Mouse (Mus musculus): ENCODE results near the gene Zc3h7a. TPM values are rescaled to one million over a fixed set of nuclear protein-coding genes. Genes with fewer than 3 reads are reported as not detected.
"Not testable (repeated sequence)": the region's sequence is repeated elsewhere in the genome, so short reads cannot be mapped to it uniquely, and the experiment has no call there.

Gene Zc3h7a
- total RNA-seq (2021): 10 to 100 TPM; 67.0 to 75.5 TPM
- long read RNA-seq, experiment 1, transcript Zc3h7a-201 (23 exons, 3,825 nt): major isoform, 11 of 24 reads
- long read RNA-seq, experiment 1, partial matches to known transcripts: 3 of 24 reads
- long read RNA-seq, experiment 1, other reads (novel, unspliced or antisense): 10 of 24 reads
- long read RNA-seq, experiment 2, partial matches to known transcripts: 2 of 6 reads
- long read RNA-seq, experiment 2, other reads (novel, unspliced or antisense): 1 of 6 reads

DNA sequence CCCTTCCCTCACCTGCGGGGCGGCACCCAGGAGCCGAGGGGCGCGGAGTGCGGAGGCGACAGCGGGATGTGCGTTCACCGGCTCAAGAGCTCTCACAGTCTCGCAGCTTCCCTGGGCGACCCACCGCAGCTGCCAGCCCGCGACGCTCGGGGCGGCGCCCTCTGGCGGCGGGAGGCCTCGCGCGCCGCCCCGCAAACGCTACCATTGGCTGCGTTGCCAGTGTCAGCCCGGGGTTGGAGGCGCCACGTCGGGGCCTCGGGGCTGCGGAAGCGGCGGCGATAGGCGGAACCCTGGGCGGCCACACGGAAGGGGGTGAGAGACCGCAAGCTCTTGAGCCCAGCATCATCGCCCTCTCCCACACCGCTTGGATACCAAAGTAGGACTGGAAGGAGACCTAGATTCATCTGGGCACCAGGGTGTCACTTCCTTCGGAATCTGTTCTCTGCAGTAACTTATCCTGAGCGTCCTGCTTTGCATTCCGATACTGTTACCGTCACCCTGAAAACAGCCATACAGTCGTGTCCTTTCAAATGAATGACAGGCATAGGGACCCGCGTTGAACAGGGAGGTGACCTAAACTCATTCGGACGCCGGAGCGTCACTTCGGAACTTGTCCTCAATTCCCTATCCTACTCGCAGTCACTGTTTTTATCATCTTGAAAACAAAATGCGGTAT lies at the start of gene Zc3h7a:
TSS of gene Zc3h7a (minus strand) at position 186 of the 676 bp plus-strand sequence.
- peak; percentile 94 to 96 for DNase-seq

DNA sequence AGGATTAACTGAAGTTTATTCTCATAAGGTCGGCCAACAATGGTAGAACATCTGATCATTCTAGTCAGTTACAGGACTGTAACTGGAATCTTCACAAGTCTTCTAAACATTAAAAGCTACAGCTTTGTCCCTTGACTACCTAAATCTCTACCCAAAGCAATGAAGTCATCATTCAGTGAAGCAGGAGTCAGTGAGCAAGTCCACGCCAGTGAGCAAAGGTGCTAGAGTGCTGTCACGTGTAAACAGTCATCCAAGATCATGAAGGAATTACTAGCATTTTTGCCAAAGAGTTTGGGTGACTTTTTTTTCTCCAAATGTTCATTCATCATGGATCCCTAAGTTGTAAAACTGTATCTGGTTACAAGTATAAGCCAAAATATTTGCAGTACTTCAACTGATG lies 41.6 kb upstream of the Zc3h7a start:
- no peak for DNase-seq

DNA sequence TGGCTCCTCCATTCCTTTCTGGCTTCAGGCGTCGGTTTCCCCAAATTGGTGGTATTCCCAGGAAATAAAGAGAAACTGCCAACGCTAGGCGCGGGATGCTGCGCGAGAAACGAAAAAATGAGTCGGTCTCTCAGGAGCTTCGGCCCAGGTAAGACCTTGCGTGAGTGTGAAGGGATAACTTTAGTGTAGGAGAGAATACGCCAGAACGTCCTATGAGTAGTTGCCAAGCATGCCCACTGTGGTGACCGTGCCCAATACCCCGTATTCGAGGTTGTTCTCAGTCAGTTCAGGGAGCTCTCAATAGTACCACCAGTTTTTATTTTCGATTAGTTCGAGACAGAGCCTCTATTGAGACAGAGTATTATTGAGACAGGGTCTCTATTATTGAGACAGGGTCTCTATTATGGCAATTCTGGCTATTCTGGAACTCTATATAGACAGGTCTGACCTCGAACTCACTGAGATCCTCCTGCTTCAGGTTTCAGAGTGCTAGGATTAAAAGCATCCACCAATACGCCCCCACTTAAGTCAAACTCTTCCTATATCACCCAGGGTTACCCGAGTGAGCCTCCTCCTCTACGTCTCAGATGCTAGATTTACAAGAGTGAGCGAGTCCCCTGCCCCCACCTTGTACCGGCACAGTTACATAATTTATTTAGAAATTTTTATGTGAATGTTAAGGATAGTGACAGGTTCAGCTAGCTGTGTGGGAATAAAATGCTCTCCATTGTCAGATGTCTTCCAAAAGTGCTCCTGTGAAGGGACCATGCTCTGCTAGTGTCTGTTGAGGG lies 27.6 kb upstream of the Zc3h7a start:
- DNase-seq: no peak

DNA sequence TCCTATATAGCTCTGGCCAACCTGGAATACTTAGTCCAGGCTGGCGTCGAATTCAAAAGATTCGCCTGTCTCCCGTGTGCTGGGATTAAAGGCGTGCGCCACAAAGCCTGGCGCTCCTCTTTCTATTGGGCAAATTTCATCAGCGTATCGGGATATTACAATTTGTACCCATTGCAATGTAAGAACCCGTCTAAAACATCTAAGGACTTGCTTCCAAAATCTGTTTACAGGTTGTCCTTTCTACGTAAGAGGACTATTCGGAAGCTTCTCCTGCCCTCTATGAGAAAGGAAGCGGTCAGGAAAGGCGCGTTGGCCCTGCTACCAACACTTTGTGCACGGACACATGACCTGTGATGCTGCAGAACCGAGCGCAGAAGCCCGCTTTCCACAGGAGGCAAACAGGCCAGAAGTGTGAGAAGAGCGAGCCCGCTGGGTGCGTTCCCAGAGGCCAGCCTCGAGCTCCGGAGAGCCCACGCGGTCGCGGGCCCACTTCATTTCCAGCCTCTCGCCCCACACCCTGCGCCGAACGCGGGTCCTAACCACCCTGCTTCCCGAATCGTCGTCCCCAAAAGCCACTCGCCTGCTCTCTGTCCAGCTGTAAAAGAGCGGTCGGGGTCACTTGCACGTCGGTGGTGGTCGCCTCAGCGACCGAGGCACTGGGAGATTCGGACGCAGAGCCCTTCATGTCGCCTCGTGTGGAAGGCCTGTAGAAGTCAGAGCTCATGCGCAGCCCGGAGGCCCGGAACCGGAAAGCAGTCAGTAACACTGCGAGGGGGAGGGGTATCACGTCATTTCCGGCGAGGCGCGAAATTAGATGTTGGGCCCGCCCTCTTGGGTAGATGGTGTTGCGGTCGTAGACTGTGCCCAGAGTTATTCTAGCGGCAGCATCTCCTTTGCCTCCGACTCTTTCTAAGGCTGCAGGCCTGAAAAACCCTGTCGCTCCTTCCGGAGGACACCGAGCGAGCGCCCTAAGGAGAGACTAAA lies 26.7 kb upstream of the Zc3h7a start, which contains the start of gene Rsl1d1:
TSS of gene Rsl1d1 (minus strand) at position 761 of the 984 bp plus-strand sequence.
- peak; percentile 93 for DNase-seq

DNA sequence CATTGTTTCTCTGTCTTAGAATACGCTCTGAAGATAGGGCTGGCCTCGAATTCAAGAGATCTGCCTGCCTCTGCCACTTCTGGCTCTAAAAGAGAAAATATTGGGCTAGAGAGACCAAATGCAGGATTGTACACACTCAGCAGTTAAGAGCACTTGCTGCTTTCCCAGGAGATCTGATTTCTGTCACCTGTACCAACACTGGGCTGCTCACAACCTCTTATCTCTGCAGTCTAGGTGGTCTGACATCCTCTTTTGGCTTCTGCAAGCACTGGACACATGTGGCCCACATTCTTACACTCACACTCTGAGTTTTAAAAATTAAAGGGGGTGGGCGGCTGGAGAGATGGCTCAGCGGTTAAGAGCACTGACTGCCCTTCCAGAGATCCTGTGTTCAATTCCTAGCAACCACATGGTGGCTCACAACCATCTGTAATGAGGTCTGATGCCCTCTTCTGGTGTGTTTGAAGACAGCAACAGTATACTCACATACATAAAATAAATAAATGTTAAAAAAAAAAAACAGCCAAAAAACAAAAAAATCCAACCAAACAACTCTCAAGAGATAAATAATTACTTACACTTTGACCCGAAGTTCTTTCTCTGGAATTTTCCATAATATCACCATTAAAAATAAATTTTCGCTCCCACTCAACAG lies 25.7 kb upstream of the Zc3h7a start:
- no peak for DNase-seq

DNA sequence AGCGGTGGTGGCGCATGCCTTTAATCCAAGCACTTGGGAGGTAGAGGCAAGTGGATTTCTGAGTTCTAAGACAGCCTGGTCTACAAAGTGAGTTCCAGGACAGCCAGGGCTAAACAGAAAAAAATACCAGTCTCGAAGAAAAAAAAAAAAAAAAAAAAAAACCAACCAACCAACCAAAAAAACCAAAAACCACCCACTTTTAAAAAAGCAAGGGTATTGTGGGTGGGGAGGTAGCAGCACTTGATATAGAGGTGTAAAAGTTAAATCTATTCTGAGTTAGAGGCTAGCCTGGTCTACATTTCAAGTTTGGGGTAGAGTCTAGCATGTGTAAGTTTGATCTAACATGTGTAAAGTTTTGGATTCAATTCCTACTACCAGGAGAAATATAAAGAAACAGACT lies 24.1 kb upstream of the Zc3h7a start:
- no peak for DNase-seq

DNA sequence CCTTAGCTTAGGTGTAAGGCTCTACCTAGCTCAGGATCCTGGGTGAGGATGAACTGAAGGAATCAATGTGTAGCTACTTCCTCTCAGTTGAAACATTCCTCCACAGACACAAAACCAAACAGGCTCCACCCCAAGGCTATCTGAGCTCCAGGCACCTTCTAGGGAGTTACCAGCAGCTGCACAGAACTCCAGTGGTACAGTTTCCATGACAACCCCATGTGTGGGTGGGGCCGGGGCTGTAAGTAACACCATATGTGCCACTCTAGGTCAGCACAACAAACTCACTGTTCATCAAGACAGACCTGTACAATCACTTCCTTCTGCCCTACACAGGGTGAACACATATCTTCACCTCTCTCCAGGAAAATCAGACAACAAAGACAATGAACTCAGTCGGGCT lies 22.3 kb upstream of the Zc3h7a start:
- DNase-seq: no peak

DNA sequence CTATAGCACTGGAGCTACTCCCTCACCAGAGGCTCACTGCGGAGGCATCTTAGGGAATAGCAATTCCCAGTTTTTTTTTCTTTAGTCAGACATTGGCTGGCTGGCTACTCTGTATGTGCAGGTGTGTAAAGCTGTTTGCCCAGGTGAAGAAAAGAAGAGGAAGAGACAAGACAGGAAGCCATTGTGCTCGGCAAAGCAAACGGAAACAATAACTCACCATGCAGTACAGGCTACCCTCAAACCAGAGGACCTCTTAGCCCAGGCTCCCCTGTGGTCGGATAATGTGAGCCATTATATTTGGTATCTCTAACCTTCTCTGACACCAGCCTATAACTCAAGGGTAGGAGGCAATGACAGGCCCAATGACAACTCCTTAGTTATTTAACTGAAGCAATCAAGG lies 20.9 kb upstream of the Zc3h7a start:
- no peak for DNase-seq

DNA sequence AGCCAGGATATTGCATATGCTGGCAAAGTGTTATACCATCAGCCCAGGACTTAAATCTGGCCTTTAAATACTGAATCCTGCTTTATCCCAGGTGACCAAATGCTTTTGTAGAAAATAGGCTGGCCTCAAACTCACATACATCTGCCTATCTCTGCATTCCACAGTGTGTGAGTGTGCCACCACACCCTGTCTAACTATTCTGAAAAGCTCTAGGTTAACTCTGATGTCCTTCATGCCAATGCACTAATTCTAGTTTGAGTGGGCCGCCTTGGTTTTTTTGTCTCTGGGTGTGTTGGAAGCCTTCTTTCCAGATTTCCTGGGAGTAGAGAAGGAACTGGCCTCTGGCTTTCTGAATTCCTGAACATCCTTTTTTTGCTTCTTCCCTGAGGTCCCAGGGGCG lies 17.0 kb upstream of the Zc3h7a start:
- no peak for DNase-seq

DNA sequence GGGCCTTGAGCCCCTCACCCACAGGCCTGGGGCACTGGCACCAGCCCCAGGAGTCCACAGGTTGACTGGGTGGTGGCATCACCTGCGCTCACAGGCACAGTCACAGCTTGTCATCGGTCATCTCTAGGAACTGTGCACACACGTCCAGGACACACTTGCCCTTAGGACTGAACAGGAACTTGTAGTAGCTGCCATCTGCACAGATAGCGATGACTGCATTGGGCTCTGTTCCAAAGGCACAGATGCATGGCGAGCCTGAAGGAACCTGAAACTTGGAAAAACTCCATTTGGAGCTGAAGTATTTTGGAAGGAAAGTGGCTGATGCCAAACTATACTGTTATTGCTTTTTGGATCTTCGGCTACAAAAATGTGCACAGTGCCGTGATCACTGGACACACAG lies 14.0 kb upstream of the Zc3h7a start:
- DNase-seq: no peak

DNA sequence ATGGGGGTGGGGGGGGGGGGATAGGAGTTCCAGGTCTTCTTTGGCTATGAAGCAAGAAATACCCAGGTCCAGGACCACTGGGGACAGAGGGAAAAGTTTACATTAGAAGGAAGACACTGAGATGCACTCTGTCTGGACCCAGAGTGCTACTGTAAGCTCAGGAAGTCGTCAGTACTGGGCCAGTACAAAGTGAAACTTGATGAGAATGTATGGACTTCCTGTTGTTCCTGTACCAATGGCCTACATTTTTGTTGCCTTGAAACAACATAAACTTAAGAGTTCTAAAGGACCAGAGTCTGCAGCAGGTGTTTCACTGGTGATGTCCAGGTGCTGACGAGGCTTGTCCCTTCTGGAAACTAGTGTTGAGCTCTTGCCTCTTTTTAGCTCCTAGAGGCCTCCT lies 1.2 kb upstream of the Zc3h7a start:
- no peak for DNase-seq

DNA sequence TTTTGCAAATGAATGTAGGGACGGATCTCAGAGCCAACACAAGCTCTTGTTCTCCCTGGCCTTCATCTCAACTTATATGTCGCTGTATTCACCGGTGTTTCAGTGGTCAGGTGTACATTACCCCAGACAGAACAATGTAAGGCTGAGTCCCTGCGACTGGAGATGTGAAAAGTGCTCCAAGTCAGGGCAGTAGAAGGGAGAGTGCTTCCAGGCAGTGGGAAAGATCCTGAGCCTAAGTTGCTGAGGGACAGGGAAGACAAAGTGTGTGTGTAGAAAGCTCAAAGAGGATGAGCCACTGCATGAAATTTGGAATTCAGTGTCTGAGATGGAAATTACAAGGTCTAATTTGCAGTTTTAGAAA lies 671 bp upstream of the Zc3h7a start:
- no peak for DNase-seq

DNA sequence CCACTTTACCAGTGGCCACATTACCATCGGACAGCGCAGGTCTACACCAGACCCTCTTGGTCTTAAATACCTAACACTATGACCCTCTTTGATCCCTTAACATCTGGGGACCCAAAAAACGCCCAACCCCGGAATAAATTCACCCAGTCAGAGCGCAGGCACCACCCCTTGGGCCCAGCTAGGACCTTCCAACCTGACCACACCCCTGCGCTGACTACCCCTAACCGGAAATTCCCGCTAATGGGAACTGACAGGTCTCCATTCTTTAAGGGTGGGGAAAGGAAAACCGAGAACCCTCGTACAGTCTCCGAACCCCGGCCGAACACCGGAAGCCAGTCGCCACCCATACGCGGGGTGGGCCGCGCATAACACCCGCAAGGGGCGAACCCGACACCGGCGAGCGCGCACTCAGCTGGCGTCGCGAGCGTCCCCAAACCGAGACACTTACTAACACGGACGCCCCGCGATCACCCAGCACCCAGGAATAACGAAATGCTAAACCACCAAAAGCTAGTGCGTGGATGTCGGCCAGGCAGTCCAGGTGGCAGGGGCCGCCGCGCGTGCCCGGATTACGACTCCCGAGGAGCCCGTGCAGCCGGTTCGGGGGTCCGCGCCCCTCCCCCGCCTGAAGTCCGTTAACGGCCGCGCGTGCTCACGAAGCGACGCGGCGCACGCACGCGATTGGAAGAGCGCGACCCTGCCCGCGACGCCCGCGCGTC lies 545 bp downstream of the Zc3h7a start:
- DNase-seq: peak; percentile 78 to 80

DNA sequence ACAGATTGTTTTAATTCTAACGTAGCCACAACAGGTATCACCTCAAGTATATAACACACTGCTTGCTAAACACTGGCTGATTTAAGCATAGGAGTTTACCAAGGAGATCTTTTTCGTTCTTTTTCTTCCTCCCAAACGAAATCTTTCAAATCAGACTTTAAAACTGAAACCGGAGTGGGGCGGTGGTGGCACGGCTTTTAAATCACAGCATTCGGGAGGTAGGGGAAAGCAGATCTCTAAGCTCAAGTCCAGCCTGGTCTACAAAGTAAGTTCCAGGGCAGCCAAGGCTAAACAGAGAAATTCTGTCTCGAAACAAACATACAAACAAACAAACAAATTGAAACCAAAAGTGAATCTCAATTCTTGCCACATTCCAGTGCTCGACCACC lies 1.1 kb downstream of the Zc3h7a start:
- DNase-seq: peak in 1 of 2 experiments; percentile 11

DNA sequence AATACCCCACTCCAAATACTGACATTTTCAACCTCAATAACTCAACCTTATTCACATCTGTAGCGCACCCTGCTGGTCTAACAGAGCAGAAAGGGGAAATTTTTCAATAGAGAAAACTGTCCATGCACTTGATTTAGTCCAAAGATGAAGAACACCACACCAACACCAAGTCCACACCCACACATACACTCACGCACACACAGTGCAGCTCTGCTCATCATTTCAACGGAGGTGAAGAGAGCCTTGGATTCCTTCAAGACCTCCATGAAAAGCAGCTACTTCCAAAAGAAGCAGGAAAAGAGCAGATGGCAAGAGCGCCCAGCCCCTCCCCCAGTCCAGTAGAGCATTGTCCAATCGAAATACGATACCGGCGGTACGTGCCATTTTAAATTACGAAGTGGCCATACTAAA lies 1.5 kb downstream of the Zc3h7a start:
- DNase-seq: peak; percentile 62 to 72

DNA sequence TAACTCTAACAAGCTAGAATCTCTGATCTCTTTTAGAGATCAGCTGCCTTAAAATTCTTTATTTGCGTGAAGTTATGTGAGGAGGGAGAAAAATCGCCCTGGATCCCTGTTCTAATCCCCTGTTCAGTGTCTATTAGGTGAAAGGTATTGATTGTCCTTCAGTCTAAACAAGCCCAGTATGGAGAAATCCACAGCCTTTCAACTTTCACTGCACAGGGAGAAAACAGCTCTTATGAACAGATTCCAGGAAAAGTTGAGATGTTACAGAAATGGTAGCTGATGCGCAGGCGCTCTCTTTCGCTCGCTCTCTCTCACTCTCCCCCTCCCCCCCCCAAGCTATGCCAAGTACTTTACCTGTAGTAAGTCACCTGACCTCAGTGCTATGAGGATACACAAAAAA lies 4.5 kb downstream of the Zc3h7a start:
- no peak for DNase-seq

DNA sequence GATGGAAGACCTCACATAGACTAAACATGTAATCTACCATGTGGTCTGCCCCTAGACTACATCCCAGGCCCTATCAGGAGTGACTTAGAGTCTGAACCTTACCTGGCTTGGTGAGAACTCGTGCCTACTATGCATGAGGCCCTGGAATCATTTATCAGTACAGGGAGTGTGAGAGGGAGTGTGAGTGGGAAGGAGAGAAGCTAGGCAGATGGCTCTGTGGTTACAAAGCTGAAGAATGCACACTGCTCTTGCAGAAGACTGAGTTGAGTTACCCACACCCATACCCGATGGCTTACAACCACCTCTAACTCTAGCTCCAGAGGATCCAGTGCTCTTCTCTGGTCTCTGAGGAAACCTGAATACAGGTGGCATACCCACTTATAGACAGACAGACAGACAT lies 9.8 kb downstream of the Zc3h7a start:
- DNase-seq: no peak

DNA sequence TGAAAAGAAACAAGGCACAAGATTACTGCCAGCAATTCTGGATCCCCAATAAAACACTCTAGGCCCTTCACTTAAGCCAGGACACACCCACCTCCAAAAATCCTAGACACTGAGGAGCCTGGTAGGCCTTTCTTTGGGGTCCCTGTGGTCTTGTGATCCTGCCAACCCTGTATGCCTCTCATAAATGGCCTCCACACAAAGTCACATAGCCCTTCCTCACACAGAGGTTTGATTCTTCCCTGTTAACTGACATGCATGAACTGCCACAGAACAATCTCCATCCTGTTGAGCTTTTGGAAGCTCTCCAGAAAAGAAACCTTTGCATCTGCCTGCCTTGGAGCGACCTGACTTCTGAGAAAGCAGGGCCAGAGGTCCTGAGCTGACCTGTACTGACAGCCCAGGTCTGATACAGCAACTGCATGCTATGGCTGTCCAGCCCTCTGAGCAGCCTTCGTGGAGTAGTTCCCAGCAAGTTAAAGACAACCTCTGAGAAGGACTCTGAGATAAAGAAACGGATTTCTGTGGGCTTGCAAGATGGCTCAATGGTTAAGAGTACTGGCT lies 11.4 kb downstream of the Zc3h7a start:
- no peak for DNase-seq

DNA sequence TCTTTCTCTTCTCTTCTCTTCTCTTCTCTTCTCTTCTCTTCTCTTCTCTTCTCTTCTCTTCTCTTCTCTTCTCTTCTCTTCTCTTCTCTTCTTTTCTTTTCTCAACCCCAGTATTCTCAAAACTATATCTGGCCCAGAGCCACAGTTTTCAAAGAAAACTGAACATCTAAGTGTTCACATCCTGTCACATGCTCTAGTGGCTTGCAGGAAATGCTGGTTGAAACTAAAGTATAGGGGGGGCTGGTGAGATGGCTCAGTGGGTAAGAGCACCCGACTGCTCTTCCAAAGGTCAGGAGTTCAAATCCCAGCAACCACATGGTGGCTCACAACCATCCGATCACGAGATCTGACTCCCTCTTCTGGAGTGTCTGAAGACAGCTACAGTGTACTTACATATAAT lies 18.5 kb downstream of the Zc3h7a start:
- DNase-seq: not testable (repeated sequence)

DNA sequence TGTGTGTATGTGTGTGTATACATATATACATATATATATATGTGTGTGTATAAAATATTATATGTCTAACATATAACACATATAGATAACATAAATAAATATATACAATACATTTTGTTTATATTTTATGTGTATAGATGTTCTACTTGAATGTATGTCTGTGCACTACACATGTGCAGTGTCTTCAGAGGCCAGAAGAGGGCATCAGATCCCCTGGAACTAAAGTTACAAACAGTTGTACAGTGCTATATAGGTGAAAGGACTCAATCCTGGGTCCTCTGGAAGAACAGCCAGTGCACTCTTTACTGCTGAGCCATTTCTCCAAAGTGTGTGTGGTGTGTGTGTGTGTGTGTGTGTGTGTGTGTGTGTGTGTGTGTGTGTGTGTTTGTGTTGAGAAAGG lies 21.7 kb downstream of the Zc3h7a start:
- no peak for DNase-seq

Measured in adrenal gland, postnatal 36 days (tissue).